Mouse (Mus musculus) midbrain, embryonic 10.5 days (tissue): ENCODE results near the gene Aph1a. TPM values are rescaled to one million over a fixed set of nuclear protein-coding genes. Genes with fewer than 3 reads are reported as not detected.

Source experiments
- polyA plus RNA-seq: library from polyadenylated mRNA; unstranded; fragments of >200 nt; fragmentation: Nextera tagmentation; extraction: Ambion mirVana; gene quantifications from 2 replicates; pipeline ENCODE4 v1.2.1, GENCODE M21; 2016

Gene Aph1a
- polyA plus RNA-seq, 1 experiment from 2014 or later = 31.1 TPM

Other genes starting within 250 kb of the Aph1a start
- 41.9 and 47.6 TPM in 2 replicates for gene Mcl1, start 235.2 kb upstream of the Aph1a start, polyA plus RNA-seq
- gene Adamtsl4, start 206.1 kb upstream of the Aph1a start, polyA plus RNA-seq = 0.78 and 1.4 TPM in 2 replicates
- 18.1 and 19.5 TPM in 2 replicates for gene Ecm1, start 154.4 kb upstream of the Aph1a start, polyA plus RNA-seq
- gene Tars2, start 133.8 kb upstream of the Aph1a start, polyA plus RNA-seq = 54.1 and 64.4 TPM in 2 replicates
- gene Rprd2, start 75.1 kb upstream of the Aph1a start, polyA plus RNA-seq = 18.1 and 22.1 TPM in 2 replicates
- 65.8 and 66.5 TPM in 2 replicates for gene Prpf3, start 38.1 kb upstream of the Aph1a start, polyA plus RNA-seq
- 354 and 390 TPM in 2 replicates for gene Mrps21, start 22.4 kb upstream of the Aph1a start, polyA plus RNA-seq
- gene Ciart, start 11.7 kb upstream of the Aph1a start, polyA plus RNA-seq = 7.9 and 12.3 TPM in 2 replicates
- gene BC028528, start 2.0 kb upstream of the Aph1a start, polyA plus RNA-seq = 8.1 and 9.6 TPM in 2 replicates
- gene Car14, start 10.7 kb downstream of the Aph1a start, polyA plus RNA-seq = 67.7 and 93.9 TPM in 2 replicates
- gene Anp32e, start 35.3 kb downstream of the Aph1a start, polyA plus RNA-seq = 366 and 378 TPM in 2 replicates
- gene Plekho1, start 102.0 kb downstream of the Aph1a start, polyA plus RNA-seq = 66.8 and 69.0 TPM in 2 replicates
- 28.6 and 33.3 TPM in 2 replicates for gene Vps45, start 164.5 kb downstream of the Aph1a start, polyA plus RNA-seq
- 16.5 and 18.9 TPM in 2 replicates for gene Otud7b, start 210.6 kb downstream of the Aph1a start, polyA plus RNA-seq